Mouse (Mus musculus): ENCODE measurements around the gene Nrp1. TPM values are rescaled to one million over a fixed set of nuclear protein-coding genes. Genes with fewer than 3 reads are reported as not detected.

Gene Nrp1
- polyA plus RNA-seq, 1 experiment from 2014 or later = 89.0 TPM

- Histone ChIP-seq H3K9me3 (no peaks in the 10 kb centered on the region), H3K4me3 (no peak overlapping the region), H3K27ac (no peak overlapping the region), H3K36me3 (replicated peaks) (peaks cover 17% of the 10 kb centered on the region; the same call in 1 of the 2 replicates), H3K4me2 (no peak overlapping the region), H3K4me1 (no peaks in the 10 kb centered on the region), H3K27me3 (replicated peaks) (no peaks in the 10 kb centered on the region), H3K9ac (no peak overlapping the region)
- ATAC-seq (replicated peaks) = no peak
- WGBS = 97% methylated on average over 1 of the region's 1 CpGs
Measured at GRCm38 (mm10) chr8:128431082-128431481, 72.7 kb downstream of the Nrp1 start.

GRCm38 (mm10) chr8:128435749-128436148 is 77.3 kb downstream of the Nrp1 start:
- Histone ChIP-seq H3K4me2 (no peak overlapping the region), H3K27ac (no peak overlapping the region), H3K9me3 (no peaks in the 10 kb centered on the region), H3K27me3 (replicated peaks) (no peaks in the 10 kb centered on the region), H3K9ac (no peak overlapping the region), H3K4me3 (no peak overlapping the region), H3K4me1 (0 out of 2 replicates have a peak, but pooled peaks cover 3% of the 10 kb centered on the region), H3K36me3 (replicated peaks) (peaks cover 13% of the 10 kb centered on the region; the same call in 1 of the 2 replicates)
- ATAC-seq (replicated peaks) = no peak
- WGBS = 90% methylated on average over 4 of the region's 4 CpGs

DNA sequence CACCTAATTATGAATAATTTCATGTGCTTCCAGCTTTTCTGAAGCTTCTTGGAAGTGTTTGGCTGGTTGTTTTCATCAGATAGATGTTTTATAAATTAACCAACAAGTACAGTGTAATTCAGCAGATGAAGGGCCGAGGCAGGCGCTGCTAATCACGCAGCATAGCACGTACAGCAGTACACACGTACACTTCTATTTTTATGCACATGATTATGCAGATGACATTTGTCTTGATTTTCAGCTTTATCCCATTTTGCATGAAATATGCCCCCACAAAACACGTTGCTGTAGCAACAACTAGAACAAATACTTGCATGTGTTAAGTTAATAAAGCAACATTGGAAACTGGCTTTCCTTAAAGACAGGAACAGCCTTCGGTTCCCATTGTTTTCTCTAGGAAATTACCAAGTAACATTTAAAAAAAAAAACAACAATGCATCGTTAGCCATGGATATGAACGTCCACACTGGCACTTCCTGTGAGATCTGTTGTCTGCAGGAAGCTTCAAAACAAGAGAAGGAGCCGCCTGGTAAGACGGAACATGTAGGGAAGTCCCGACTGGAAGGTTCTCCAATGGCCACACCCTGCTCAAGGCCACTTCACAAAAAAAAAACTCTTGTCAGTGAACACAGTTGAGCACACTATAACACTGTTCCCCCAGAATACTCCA is 78.9 kb downstream of the Nrp1 start:
- no peak overlapping the region for H3K9ac ChIP-seq
- no peaks in the 10 kb centered on the region for H3K27me3 ChIP-seq (replicated peaks)
- no peaks in the 10 kb centered on the region for H3K9me3 ChIP-seq
- H3K4me2 ChIP-seq = no peak overlapping the region
- no peak for ATAC-seq (replicated peaks)
- H3K4me1 ChIP-seq = peaks cover 3% of the 10 kb centered on the region; the same call in 1 of the 2 replicates
- H3K36me3 ChIP-seq (replicated peaks) = peaks cover 13% of the 10 kb centered on the region; the same call in 1 of the 2 replicates
- peak overlapping the region; percentile 2; the same call in 1 of the 2 replicates for H3K27ac ChIP-seq
- no peak overlapping the region for H3K4me3 ChIP-seq
- WGBS = 72% methylated on average over 12 of the region's 12 CpGs

- peaks cover 3% of the 10 kb centered on the region; the same call in 1 of the 2 replicates for H3K4me1 ChIP-seq
- WGBS = 86% methylated on average over 1 of the region's 1 CpGs
- no peaks in the 10 kb centered on the region for H3K9me3 ChIP-seq
- no peaks in the 10 kb centered on the region for H3K27me3 ChIP-seq (replicated peaks)
- ATAC-seq (replicated peaks) = no peak
- no peak overlapping the region for H3K4me2 ChIP-seq
- H3K27ac ChIP-seq = no peak overlapping the region
- H3K9ac ChIP-seq = no peak overlapping the region
- no peak overlapping the region for H3K4me3 ChIP-seq
- H3K36me3 ChIP-seq (replicated peaks) = no peaks in the 10 kb centered on the region
Measured at GRCm38 (mm10) chr8:128441407-128441806, 83.0 kb downstream of the Nrp1 start.

DNA sequence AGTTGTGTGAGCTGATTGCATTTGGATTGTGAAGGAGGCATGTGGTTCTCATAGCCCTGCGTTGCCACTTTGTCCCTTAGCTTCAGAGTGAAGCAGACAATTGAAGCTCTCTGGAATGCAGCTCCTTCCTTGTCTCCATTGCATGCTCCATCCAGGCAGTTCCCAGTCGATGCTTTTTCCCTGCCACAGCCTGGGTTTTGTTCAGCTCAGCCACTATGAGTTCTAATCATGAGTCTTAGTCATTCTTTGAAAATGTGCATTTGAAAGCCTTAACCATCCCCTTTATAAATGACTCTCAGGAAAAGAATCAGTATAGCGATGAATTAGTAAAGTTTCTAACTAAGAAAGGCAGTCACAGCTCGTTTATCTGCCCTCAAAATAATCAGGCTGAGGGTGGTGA is 87.2 kb downstream of the Nrp1 start:
- ATAC-seq (replicated peaks) = no peak
- Histone ChIP-seq H3K27ac (no peak overlapping the region), H3K27me3 (replicated peaks) (no peaks in the 10 kb centered on the region), H3K4me3 (no peak overlapping the region), H3K9ac (no peak overlapping the region), H3K4me1 (peaks cover 4% of the 10 kb centered on the region), H3K9me3 (no peaks in the 10 kb centered on the region), H3K4me2 (no peak overlapping the region), H3K36me3 (replicated peaks) (no peaks in the 10 kb centered on the region)
- 34% methylated on average over 4 of the region's 4 CpGs for WGBS

DNA sequence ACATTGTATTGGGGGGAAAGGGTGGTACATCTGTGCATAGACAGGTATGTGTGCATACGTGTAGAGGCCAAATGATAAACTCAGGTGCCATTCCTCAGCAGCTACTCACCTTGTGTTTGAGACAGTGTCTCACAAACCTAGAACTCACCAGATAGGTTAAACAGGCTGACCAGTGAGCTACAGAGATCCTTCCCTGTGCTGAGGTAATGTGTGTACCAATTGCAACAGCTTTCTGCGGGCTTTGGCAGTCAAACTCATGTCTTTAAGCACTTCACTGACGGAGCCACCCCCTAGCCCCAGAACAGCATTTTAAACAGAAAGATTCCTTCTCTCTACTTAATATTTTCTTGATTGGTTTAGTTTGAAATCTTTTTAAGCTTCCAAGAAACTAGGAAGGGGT is 88.2 kb downstream of the Nrp1 start:
- Histone ChIP-seq H3K27me3 (replicated peaks) (no peaks in the 10 kb centered on the region), H3K36me3 (replicated peaks) (no peaks in the 10 kb centered on the region), H3K4me3 (no peak overlapping the region), H3K27ac (no peak overlapping the region), H3K4me2 (no peak overlapping the region), H3K9me3 (no peaks in the 10 kb centered on the region), H3K9ac (no peak overlapping the region), H3K4me1 (peaks cover 8% of the 10 kb centered on the region)
- WGBS = 96% methylated on average over 3 of the region's 3 CpGs
- no peak for ATAC-seq (replicated peaks)

DNA sequence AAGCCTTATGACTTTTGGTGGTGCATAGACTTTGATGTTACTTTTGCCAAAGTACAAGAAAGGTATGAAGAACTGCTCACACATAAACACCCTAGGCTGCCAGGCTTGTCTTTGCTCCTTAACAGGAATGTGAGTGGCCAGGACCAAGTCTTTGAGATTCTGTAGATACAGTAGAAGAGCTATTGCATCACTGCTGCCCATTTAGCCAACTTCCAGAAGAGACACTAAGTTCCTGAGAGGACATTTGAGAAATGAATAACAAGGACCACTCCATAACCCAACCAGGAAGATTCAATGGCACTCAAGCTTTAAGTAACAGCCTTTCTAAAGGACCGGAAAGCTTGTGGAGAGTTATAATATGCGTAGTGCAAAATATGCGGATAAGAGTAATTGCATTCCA is 88.9 kb downstream of the Nrp1 start:
- Histone ChIP-seq H3K4me3 (no peak overlapping the region), H3K9me3 (no peaks in the 10 kb centered on the region), H3K36me3 (replicated peaks) (no peaks in the 10 kb centered on the region), H3K4me2 (no peak overlapping the region), H3K27me3 (replicated peaks) (no peaks in the 10 kb centered on the region), H3K27ac (no peak overlapping the region), H3K4me1 (peaks cover 8% of the 10 kb centered on the region), H3K9ac (no peak overlapping the region)
- WGBS = 98% methylated on average over 3 of the region's 3 CpGs
- ATAC-seq (replicated peaks) = no peak

GRCm38 (mm10) chr8:128450390-128451032 is 92.1 kb downstream of the Nrp1 start:
- no peak for ATAC-seq (replicated peaks)
- no peak overlapping the region for H3K9ac ChIP-seq

GRCm38 (mm10) chr8:128451121-128451520 is 92.7 kb downstream of the Nrp1 start:
- Histone ChIP-seq H3K4me3 (no peak overlapping the region), H3K9me3 (no peaks in the 10 kb centered on the region), H3K4me2 (no peak overlapping the region), H3K27ac (peak overlapping the region; percentile 34), H3K9ac (no peak overlapping the region), H3K4me1 (peaks cover 8% of the 10 kb centered on the region), H3K36me3 (replicated peaks) (no peaks in the 10 kb centered on the region), H3K27me3 (replicated peaks) (no peaks in the 10 kb centered on the region)
- WGBS = 56% methylated on average over 1 of the region's 1 CpGs
- ATAC-seq (replicated peaks) = no peak

More at GRCm38 (mm10) chr8:128450390-128451032, 92.1 kb downstream of the Nrp1 start:
- Histone ChIP-seq H3K9me3 (no peaks in the 10 kb centered on the region), H3K4me3 (no peak overlapping the region), H3K36me3 (replicated peaks) (no peaks in the 10 kb centered on the region), H3K4me2 (no peak overlapping the region), H3K27me3 (replicated peaks) (no peaks in the 10 kb centered on the region), H3K4me1 (peaks cover 8% of the 10 kb centered on the region), H3K27ac (peak overlapping the region; percentile 34)
- WGBS = 36% methylated on average over 9 of the region's 9 CpGs

GRCm38 (mm10) chr8:128453471-128453870 is 95.1 kb downstream of the Nrp1 start:
- Histone ChIP-seq H3K27me3 (replicated peaks) (no peaks in the 10 kb centered on the region), H3K9me3 (no peaks in the 10 kb centered on the region), H3K4me1 (peaks cover 8% of the 10 kb centered on the region), H3K36me3 (replicated peaks) (0 out of 2 replicates have a peak, but pooled peaks cover 4% of the 10 kb centered on the region), H3K9ac (no peak overlapping the region), H3K4me2 (no peak overlapping the region), H3K27ac (peak overlapping the region; percentile 2; the same call in 1 of the 2 replicates), H3K4me3 (no peak overlapping the region)
- no peak for ATAC-seq (replicated peaks)
- 67% methylated on average over 2 of the region's 2 CpGs for WGBS

GRCm38 (mm10) chr8:128454026-128454425 is 95.6 kb downstream of the Nrp1 start:
- no peaks in the 10 kb centered on the region for H3K27me3 ChIP-seq (replicated peaks)
- H3K9ac ChIP-seq = no peak overlapping the region
- peak overlapping the region; percentile 2; the same call in 1 of the 2 replicates for H3K27ac ChIP-seq
- peaks cover 8% of the 10 kb centered on the region for H3K4me1 ChIP-seq
- H3K4me2 ChIP-seq = no peak overlapping the region
- no peak for ATAC-seq (replicated peaks)
- H3K4me3 ChIP-seq = no peak overlapping the region
- 77% methylated on average over 3 of the region's 3 CpGs for WGBS
- H3K36me3 ChIP-seq (replicated peaks) = 0 out of 2 replicates have a peak, but pooled peaks cover 4% of the 10 kb centered on the region
- no peaks in the 10 kb centered on the region for H3K9me3 ChIP-seq

DNA sequence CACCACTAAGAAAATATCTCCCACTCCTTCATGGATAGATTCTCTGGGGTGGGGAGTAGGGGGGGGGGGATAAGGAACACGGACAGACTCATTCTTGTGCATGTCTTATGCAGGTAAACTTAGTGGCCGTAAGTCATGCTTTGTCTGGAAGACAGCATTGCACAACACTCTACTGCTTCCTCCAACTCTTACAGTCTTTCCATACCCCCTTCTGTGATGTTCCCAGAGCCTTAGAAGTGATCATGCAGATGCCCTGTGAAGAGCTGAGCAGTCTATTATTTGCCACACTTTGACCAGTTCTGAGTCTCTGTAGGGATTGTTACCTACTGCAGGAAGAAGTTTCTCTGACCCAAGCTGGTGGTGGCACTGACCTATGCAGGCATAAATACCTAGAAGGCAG is 98.9 kb downstream of the Nrp1 start:
- H3K36me3 ChIP-seq (replicated peaks) = 0 out of 2 replicates have a peak, but pooled peaks cover 6% of the 10 kb centered on the region
- 84% methylated on average over 2 of the region's 2 CpGs for WGBS
- H3K27me3 ChIP-seq (replicated peaks) = no peaks in the 10 kb centered on the region
- H3K27ac ChIP-seq = no peak overlapping the region
- no peak for ATAC-seq (replicated peaks)
- H3K4me2 ChIP-seq = no peak overlapping the region
- H3K4me1 ChIP-seq = no peaks in the 10 kb centered on the region
- H3K9me3 ChIP-seq = no peaks in the 10 kb centered on the region
- H3K9ac ChIP-seq = no peak overlapping the region
- H3K4me3 ChIP-seq = no peak overlapping the region
